Mouse (Mus musculus): Measurements from ENCODE around the gene Icmt. TPM values are rescaled to one million over a fixed set of nuclear protein-coding genes. Genes with fewer than 3 reads are reported as not detected.

Gene Icmt
- total and polyA plus RNA-seq, 3 experiments = 30.4 to 50.8 TPM; not detected in 1

- TF ChIP-seq GATA1 (IDR thresholded peaks at IDR 0.05; ENCODE audit: low read depth, low read length) (peak; percentile 49), ETS1 (IDR thresholded peaks at IDR 0.05; ENCODE audit: low read depth, low read length) (peak; percentile 85), HCFC1 (IDR thresholded peaks at IDR 0.05; ENCODE audit: low read depth, low read length) (no peak), CTCF (IDR thresholded peaks at IDR 0.05 in 2 of 3, conservative IDR thresholded peaks at IDR 0.05 in 1 of 3; ENCODE audit: control insufficient read depth in 1 of 3, insufficient read depth in 1 of 3, low read depth in 2 of 3, low read length in 3 of 3, poor library complexity in 1 of 3, severe bottlenecking in 1 of 3) (no peak), TAL1 (IDR thresholded peaks at IDR 0.05; ENCODE audit: low read length) (peak; percentile 43; the same call in 1 of the 2 replicates), POLR2AphosphoS5 (IDR thresholded peaks at IDR 0.05; ENCODE audit: borderline replicate concordance, low read depth, low read length) (no peak), GABPA (IDR thresholded peaks at IDR 0.05; ENCODE audit: low read depth, low read length) (no peak), ZC3H11A (IDR thresholded peaks at IDR 0.05; ENCODE audit: low read depth, low read length) (no peak), MAZ (IDR thresholded peaks at IDR 0.05; ENCODE audit: low read depth, low read length) (no peak), UBTF (IDR thresholded peaks at IDR 0.05; ENCODE audit: borderline replicate concordance, insufficient read depth, low read depth, low read length) (no peak), USF2 (IDR thresholded peaks at IDR 0.05; ENCODE audit: borderline replicate concordance in 1 of 2, insufficient read depth in 1 of 2, low read depth in 1 of 2, low read length in 2 of 2) (no peak), RCOR1 (IDR thresholded peaks at IDR 0.05; ENCODE audit: low read depth, low read length) (peak; percentile 39; the same call in 1 of the 2 replicates), TCF12 (IDR thresholded peaks at IDR 0.05; ENCODE audit: low read depth, low read length) (peak; percentile 69), ELF1 (IDR thresholded peaks at IDR 0.05; ENCODE audit: low read depth, low read length) (no peak)
Observed at GRCm38 (mm10) chr4:152257070-152257469, 40.0 kb upstream of the Icmt start (continued).

GRCm38 (mm10) chr4:152260451-152260850, 36.6 kb upstream of the Icmt start:
- H3K27ac ChIP-seq (ENCODE audit: control insufficient read depth, low read depth, low read length) = no peak overlapping the region
- H3K4me1 ChIP-seq (ENCODE audit: control insufficient read depth in 1 of 2, insufficient read depth in 2 of 2, low read length in 2 of 2) = peaks cover 0 to 7% of the 10 kb centered on the region in 2 experiments; a peak in 1 of 4 replicates
- no peaks in the 10 kb centered on the region for H3K79me2 ChIP-seq (ENCODE audit: control insufficient read depth, insufficient read depth, low read length, poor library complexity)
- peaks cover 2 to 3% of the 10 kb centered on the region in 2 experiments; a peak in 3 of 4 replicates for H3K36me3 ChIP-seq (ENCODE audit: control insufficient read depth in 1 of 2, insufficient read depth in 2 of 2, low read length in 2 of 2)
- DNase-seq (ENCODE audit: low read depth, low spot score) = no peak
- H3K27me3 ChIP-seq (ENCODE audit: control insufficient read depth in 1 of 2, insufficient read depth in 2 of 2, low read length in 2 of 2) = no peaks in the 10 kb centered on the region
- TF ChIP-seq POLR2AphosphoS2 (IDR thresholded peaks at IDR 0.05; ENCODE audit: low read length) = no peak
- no peak for TF ChIP-seq TAL1 (IDR thresholded peaks at IDR 0.05; ENCODE audit: low read length)
- TF ChIP-seq MAFK (IDR thresholded peaks at IDR 0.05; ENCODE audit: borderline replicate concordance, low read depth, low read length) = no peak
- TF ChIP-seq RCOR1 (IDR thresholded peaks at IDR 0.05; ENCODE audit: low read depth, low read length) = no peak
- no peak for TF ChIP-seq SMC3 (IDR thresholded peaks at IDR 0.05; ENCODE audit: low read depth, low read length)
- no peak for TF ChIP-seq NRF1 (IDR thresholded peaks at IDR 0.05; ENCODE audit: insufficient read depth, low read depth, low read length, poor library complexity, severe bottlenecking)
- TF ChIP-seq ZNF384 (IDR thresholded peaks at IDR 0.05; ENCODE audit: low read depth, low read length) = no peak
- no peak for TF ChIP-seq MAX (IDR thresholded peaks at IDR 0.05; ENCODE audit: low read length)
- TF ChIP-seq EP300 (IDR thresholded peaks at IDR 0.05; ENCODE audit: low read depth in 1 of 2, low read length in 2 of 2) = no peak
- TF ChIP-seq ZKSCAN1 (IDR thresholded peaks at IDR 0.05; ENCODE audit: low read depth, low read length) = no peak
- TF ChIP-seq ZMIZ1 (IDR thresholded peaks at IDR 0.05; ENCODE audit: low read depth, low read length) = no peak
- no peak for TF ChIP-seq ZC3H11A (IDR thresholded peaks at IDR 0.05; ENCODE audit: low read depth, low read length)
- no peak for TF ChIP-seq MAZ (IDR thresholded peaks at IDR 0.05; ENCODE audit: low read depth, low read length)
- TF ChIP-seq HCFC1 (IDR thresholded peaks at IDR 0.05; ENCODE audit: low read depth, low read length) = no peak
- TF ChIP-seq MXI1 (IDR thresholded peaks at IDR 0.05; ENCODE audit: low read depth, low read length) = no peak
- no peaks in the 10 kb centered on the region for H3K9me3 ChIP-seq (replicated peaks; ENCODE audit: insufficient read depth, low read length)
- no peak overlapping the region for H3K9ac ChIP-seq (ENCODE audit: control insufficient read depth, low read depth, low read length, poor library complexity, severe bottlenecking)
- H3K4me3 ChIP-seq (ENCODE audit: control insufficient read depth in 1 of 2, insufficient read depth in 1 of 2, low read depth in 2 of 2, low read length in 2 of 2) = no peak overlapping the region

All from MEL (cell line).